Mouse (Mus musculus) layer of hippocampus, adult 2 months (tissue): ENCODE data around the gene Aunip. TPM values are rescaled to one million over a fixed set of nuclear protein-coding genes. Genes with fewer than 3 reads are reported as not detected.

Experiments
- DNase-seq, 2 experiments: peaks; one replicate each; pipeline ENCODE4 v3.0.0; 2022; ENCODE audit warnings: low spot score in 2 of 2
- H3K27ac ChIP-seq: fragments of 200-600 bp; 2 replicates; pipeline ENCODE4 v1.8.1; 2022
- H3K4me3 ChIP-seq: fragments of 200-600 bp; 2 replicates; pipeline ENCODE4 v1.8.1; 2022; ENCODE audit warnings: mild to moderate bottlenecking
- CTCF ChIP-seq: fragments of 200-600 bp; conservative IDR thresholded peaks from 2 replicates; pipeline ENCODE4 v1.8.1; 2022; ENCODE audit warnings: antibody characterized with exemption, mild to moderate bottlenecking, moderate library complexity
- long read RNA-seq, 2 experiments: library from polyadenylated mRNA; stranded (forward); transcript quantifications; one replicate each; pipeline ENCODE4 v2.0.0; 2021; ENCODE audit warnings: borderline mapping rate in 2 of 2
- total RNA-seq, 2 experiments: library from RNA; stranded (reverse); gene quantifications; 2 replicates each; pipeline ENCODE4 v1.2.3; 2021

The Aunip gene
- total RNA-seq, result under 1 TPM; 0.56 to 0.67 TPM
- long read RNA-seq, experiment 1, result 0 reads
- long read RNA-seq, experiment 2, result 0 reads

DNA sequence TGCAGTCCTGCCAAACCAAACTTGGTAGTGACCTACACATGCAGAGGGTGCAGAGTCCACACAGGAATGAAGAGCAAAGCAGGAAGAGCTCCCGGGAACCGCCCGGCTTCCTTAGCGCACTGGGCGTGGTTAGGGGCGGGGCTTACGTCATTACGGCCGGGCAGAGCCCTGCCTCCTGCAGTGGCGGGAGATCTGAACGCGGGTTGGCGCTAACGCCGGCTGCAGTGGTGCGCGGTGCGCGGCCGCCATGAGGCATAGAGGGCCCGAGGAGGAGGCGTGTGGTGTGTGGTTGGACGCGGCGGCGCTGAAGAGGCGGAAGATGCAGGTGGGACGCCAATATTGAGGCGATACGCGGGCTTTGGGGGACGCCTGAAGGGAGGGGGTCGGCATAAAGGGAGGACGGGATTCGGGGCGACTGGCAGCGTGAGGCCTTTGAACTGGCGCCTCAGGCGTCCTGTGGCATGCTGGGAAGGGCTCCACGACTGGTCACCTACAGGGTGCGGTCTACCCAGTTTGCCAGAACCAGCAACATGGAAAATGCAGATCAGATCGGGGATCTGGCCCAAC is at the start of gene Aunip:
Gene Aunip (plus strand): TSS at position 155 of the 567 bp plus-strand sequence.
- H3K4me3 ChIP-seq, result peak within 1 kb of the TSS; percentile 40
- no peak for TF ChIP-seq CTCF
- peak; percentile 82 to 83 for DNase-seq
- H3K27ac ChIP-seq, result peak within 1 kb of the TSS; percentile 56; the same call in 1 of the 2 replicates

DNA sequence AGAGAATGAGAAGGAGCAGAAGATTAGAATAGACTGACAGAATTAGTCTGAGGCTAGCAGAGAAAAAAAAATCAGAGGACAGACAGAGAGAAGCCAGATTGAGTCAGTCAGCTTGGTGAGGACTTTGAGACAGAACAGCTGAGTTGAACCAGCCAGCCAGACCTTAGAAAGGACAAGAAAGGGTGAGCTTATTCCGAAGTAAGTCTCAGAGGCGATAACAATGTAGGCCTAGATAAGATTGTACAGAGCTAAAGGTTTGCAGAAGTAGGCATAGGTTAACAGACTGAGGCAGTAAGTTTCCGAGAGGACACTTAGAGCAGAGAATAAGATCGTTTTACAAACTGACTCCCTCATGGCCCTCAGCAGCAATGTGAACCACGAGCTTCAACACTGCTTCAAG is 49.5 kb upstream of the Aunip start:
- no peak for TF ChIP-seq CTCF
- DNase-seq, result no peak

GRCm38 (mm10) chr4:134465789-134466188 is 45.0 kb upstream of the Aunip start:
- DNase-seq, result no peak
- TF ChIP-seq CTCF, result no peak
- Histone ChIP-seq H3K4me3 (no peak overlapping the region), H3K27ac (peak overlapping the region; percentile 65)

More for the DNA sequence above, 49.5 kb upstream of the Aunip start:
- H3K4me3 ChIP-seq, result no peak overlapping the region
- no peak overlapping the region for H3K27ac ChIP-seq

DNA sequence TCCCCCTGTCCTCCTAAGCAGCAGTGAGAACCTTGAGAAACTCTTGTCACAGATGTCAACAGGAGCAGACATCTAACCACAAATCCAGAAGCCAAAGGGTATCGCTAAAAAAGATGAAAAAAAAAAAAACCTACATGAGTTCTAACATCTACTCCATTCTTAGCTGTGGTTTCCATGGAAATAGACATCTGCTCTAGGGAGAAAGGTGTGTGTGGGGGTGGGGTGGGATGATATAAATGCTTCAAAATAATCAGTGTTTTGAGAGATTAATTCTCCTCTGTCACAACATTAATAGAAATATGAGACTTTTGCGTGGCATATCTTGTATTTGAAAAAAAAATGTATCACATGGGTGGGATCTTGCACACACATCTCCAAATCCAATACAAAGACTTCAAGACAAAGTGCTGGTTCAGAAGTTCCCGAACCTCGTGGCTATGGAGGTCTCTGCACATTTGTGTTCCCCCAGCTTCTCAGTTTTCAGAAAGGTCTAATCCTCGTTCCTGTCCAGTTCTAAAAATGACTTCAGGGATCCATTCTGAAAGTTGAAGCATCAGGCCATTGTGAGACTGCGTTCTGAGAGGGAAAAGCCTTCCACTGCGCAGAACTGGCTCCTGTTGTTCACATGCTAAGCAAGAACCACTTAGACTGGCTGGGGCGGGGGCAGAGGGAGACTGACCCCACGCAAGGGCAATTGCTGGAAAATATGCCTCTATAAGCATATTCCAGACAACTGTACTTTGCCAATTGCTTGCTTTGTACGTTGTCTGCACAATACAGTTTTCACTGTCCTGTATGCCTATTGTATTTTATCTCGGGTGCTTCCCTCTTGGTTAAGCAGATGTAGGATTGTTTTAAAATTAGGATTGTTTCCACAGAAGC is 44.2 kb upstream of the Aunip start:
- Histone ChIP-seq H3K4me3 (no peak overlapping the region; the same call in 1 of the 2 replicates), H3K27ac (peak overlapping the region; percentile 84)
- DNase-seq, result no peak
- TF ChIP-seq CTCF, result no peak

DNA sequence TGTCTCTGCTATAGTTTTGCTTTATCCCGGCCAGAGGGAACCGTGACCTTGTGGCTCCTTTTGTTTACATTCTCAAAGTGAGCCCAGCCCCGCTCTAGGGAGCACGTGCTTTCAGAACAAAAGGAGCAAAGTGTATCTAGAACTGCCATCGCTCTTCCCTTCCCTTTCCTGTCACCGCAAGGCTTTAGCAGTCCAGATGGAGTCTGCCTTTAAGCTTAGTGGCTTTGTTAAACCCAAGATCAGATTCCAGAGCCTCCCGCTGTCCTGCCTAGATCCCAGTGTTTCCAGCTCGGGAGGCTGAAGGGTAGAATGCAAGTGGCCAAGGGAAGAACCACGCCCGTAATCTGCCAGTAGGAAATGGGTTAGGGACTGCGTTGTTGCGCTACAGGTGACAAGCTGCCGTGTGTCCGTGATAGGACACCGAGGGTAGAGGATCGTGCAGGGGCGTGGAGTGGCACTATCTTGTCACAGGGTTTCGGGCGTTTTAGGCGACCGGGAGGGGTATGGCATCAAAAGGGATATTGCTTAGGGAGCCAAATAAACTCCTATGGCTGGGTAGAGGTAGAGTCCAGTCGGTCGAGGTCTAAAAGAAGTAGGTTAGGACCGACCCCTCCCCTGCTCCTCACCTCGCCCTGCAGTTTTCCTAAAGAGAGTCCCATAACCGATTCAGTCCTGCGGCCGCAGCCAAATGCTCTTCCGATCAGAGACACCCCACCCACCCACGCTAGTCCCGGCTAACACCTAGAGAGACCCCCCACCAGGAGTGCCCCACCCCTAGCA is 43.2 kb upstream of the Aunip start:
- no peak for TF ChIP-seq CTCF
- H3K27ac ChIP-seq, result peak overlapping the region; percentile 84
- no peak for DNase-seq
- peak overlapping the region; percentile 92 for H3K4me3 ChIP-seq

DNA sequence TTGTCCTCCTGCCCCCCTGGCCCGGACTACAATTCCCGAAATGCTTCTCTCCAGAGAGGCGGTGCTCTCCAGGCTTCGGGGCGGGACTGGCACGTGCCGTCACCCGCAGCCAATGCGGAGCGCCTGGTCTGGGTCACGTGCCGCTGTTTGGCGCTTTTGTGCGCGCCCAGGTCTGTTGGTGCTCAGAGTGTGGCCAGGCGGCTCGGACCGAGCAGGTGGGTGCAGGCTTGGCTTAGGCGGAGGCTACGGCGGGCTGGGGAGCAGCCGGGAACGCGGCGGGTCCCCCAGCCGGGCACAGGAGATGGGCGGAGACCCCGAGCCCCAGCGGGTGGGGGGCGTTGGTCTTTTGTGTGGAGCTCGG is 42.6 kb upstream of the Aunip start, which contains the start of gene Stmn1:
Gene Stmn1 (plus strand): TSS at position 106 of the 361 bp plus-strand sequence.
- DNase-seq, result peak; percentile 94 to 96
- H3K4me3 ChIP-seq, result peak within 1 kb of the TSS; percentile 92
- peak within 1 kb of the TSS; percentile 84 for H3K27ac ChIP-seq
- no peak for TF ChIP-seq CTCF

- H3K27ac ChIP-seq, result peak overlapping the region; percentile 84
- no peak; the same call in 1 of the 2 replicates for TF ChIP-seq CTCF
- peak overlapping the region; percentile 92 for H3K4me3 ChIP-seq
- peak; percentile 93 to 96 for DNase-seq
Observed at GRCm38 (mm10) chr4:134468578-134469266, 42.1 kb upstream of the Aunip start.

GRCm38 (mm10) chr4:134469341-134469796 is 41.4 kb upstream of the Aunip start:
- peak overlapping the region; percentile 84 for H3K27ac ChIP-seq
- H3K4me3 ChIP-seq, result peak overlapping the region; percentile 92
- no peak for TF ChIP-seq CTCF
- DNase-seq, result no peak

GRCm38 (mm10) chr4:134469985-134470384 is 40.8 kb upstream of the Aunip start:
- Histone ChIP-seq H3K27ac (peak overlapping the region; percentile 84), H3K4me3 (peak overlapping the region; percentile 92)
- no peak for DNase-seq

DNA sequence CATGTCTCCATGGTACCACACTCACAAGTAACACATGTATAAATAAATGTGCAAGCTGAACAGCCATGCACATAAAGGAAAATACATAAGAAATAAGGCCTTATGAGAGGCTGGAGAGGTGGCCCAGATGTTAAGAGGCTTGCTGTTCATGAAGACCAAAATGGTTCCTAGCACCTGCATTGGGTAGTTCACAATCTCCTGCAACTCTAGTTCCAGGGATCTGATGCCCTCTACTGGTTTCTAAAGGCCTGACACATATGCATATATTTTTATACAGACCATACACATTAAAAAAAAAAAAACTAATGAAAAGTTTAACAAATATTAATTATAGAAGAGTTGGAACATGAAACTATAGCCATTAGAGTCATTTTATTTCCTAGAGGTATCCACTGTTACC is 39.3 kb upstream of the Aunip start:
- peak; percentile 70 for TF ChIP-seq CTCF
- peak overlapping the region; percentile 84; the same call in 1 of the 2 replicates for H3K27ac ChIP-seq
- no peak overlapping the region for H3K4me3 ChIP-seq
- DNase-seq, result no peak

More at GRCm38 (mm10) chr4:134469985-134470384, 40.8 kb upstream of the Aunip start:
- TF ChIP-seq CTCF, result no peak

DNA sequence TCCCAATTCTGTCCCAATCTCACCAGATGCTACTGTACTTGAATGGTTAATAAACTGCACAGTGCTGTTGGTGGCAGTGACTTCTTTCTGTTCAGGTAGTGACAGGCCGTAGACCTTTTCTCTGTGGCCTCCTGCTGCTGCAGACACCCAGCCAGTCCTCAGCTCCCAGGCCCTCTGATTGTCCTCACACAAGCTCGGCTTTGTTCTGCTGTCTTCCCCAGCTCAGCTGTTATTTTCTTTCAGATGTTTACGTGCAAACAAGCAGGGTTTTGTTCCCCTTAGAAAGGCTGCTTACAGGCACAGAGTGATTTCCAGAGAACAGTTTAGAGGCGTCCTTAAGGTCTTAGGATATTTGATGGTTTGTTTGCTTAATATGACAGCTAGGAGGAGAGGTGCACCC is 37.0 kb upstream of the Aunip start:
- TF ChIP-seq CTCF, result no peak
- no peak for DNase-seq
- no peak overlapping the region for H3K4me3 ChIP-seq
- peak overlapping the region; percentile 87 for H3K27ac ChIP-seq

DNA sequence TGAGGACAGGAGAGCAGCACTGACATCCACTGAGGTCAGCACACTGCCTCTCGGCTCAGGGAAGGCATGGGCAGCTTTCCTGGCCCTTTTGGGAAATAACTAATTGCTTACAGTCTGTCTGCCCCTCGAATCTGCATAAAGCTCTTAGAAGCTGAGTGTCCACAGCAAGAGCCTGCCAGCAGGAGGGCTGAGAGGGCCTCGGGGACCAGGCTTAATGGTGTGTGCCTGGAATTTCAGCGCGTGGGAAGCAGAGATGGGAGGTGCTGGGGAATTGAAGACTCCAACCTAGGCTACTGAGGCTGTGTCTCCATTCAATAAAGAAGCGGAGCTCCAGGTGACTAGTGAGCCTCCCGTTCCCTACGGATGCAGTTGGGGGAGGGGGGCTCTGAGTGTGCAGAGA is 36.6 kb upstream of the Aunip start:
- DNase-seq, result no peak
- no peak overlapping the region for H3K4me3 ChIP-seq
- H3K27ac ChIP-seq, result peak overlapping the region; percentile 87
- no peak for TF ChIP-seq CTCF
